Mouse (Mus musculus): ENCODE data around the gene Spata31d1d. TPM values are rescaled to one million over a fixed set of nuclear protein-coding genes. Genes with fewer than 3 reads are reported as not detected.

Gene Spata31d1d
- polyA plus RNA-seq, 2 experiments, result 0.02 to 0.03 TPM

- 62% methylated on average over 9 of the region's 9 CpGs for WGBS (ENCODE audit: insufficient replicate concordance)
- Histone ChIP-seq H3K4me1 (replicated peaks; ENCODE audit: control insufficient read depth in 2 of 2, insufficient read depth in 2 of 2, low read length in 1 of 2) (0 out of 4 replicates have a peak, but pooled peaks cover 0 to 2% of the 10 kb centered on the region in 2 experiments), H3K4me3 (ENCODE audit: insufficient read depth in 1 of 2, low read depth in 2 of 2, low read length in 2 of 2) (no peak overlapping the region), H3K36me3 (replicated peaks; ENCODE audit: control insufficient read depth, insufficient read depth, low read depth) (no peaks in the 10 kb centered on the region), H3K27me3 (ENCODE audit: control insufficient read depth, insufficient read depth, low read length) (no peaks in the 10 kb centered on the region; the same call in 1 of the 2 replicates), H3K9me3 (ENCODE audit: control insufficient read depth, low read length) (no peaks in the 10 kb centered on the region), H3K9ac (replicated peaks) (no peak overlapping the region), H3K27ac (no peak overlapping the region), H3K4me2 (ENCODE audit: low read depth) (no peak overlapping the region)
- no peak for DNase-seq (ENCODE audit: low read depth in 3 of 3, low spot score in 3 of 3)
- no peak for TF ChIP-seq EP300 (IDR thresholded peaks at IDR 0.05; ENCODE audit: low read depth)
- TF ChIP-seq CTCF (IDR thresholded peaks at IDR 0.05; ENCODE audit: low read depth), result no peak
- ATAC-seq (ENCODE audit: insufficient read depth), result no peak
Measured at GRCm38 (mm10) chr13:59689313-59689712, 42.2 kb downstream of the Spata31d1d start.

GRCm38 (mm10) chr13:59688338-59688770 lies 43.2 kb downstream of the Spata31d1d start:
- Histone ChIP-seq H3K36me3 (replicated peaks; ENCODE audit: control insufficient read depth, insufficient read depth, low read depth) (no peaks in the 10 kb centered on the region), H3K4me3 (ENCODE audit: insufficient read depth in 1 of 2, low read depth in 2 of 2, low read length in 2 of 2) (no peak overlapping the region), H3K4me1 (replicated peaks; ENCODE audit: control insufficient read depth in 2 of 2, insufficient read depth in 2 of 2, low read length in 1 of 2) (0 out of 4 replicates have a peak, but pooled peaks cover 0 to 2% of the 10 kb centered on the region in 2 experiments), H3K9me3 (ENCODE audit: control insufficient read depth, low read length) (no peaks in the 10 kb centered on the region), H3K27me3 (ENCODE audit: control insufficient read depth, insufficient read depth, low read length) (no peaks in the 10 kb centered on the region; the same call in 1 of the 2 replicates), H3K9ac (replicated peaks) (no peak overlapping the region), H3K4me2 (ENCODE audit: low read depth) (no peak overlapping the region), H3K27ac (no peak overlapping the region)
- TF ChIP-seq EP300 (IDR thresholded peaks at IDR 0.05; ENCODE audit: low read depth) (0 out of 2 replicates have a peak, but pooled peaks have one; percentile 25), CTCF (IDR thresholded peaks at IDR 0.05; ENCODE audit: low read depth) (no peak)
- WGBS (ENCODE audit: insufficient replicate concordance), result 56% methylated on average over 13 of the region's 13 CpGs
- DNase-seq (ENCODE audit: low read depth in 3 of 3, low spot score in 3 of 3) (no peak), ATAC-seq (ENCODE audit: insufficient read depth) (no peak)

GRCm38 (mm10) chr13:59685236-59685635 lies 46.3 kb downstream of the Spata31d1d start:
- H3K27ac ChIP-seq, result no peak overlapping the region
- H3K4me1 ChIP-seq (replicated peaks; ENCODE audit: control insufficient read depth in 2 of 2, insufficient read depth in 2 of 2, low read length in 1 of 2), result peaks cover 1 to 10% of the 10 kb centered on the region in 2 experiments
- no peaks in the 10 kb centered on the region for H3K9me3 ChIP-seq (ENCODE audit: control insufficient read depth, low read length)
- no peaks in the 10 kb centered on the region; the same call in 1 of the 2 replicates for H3K27me3 ChIP-seq (ENCODE audit: control insufficient read depth, insufficient read depth, low read length)
- no peaks in the 10 kb centered on the region for H3K36me3 ChIP-seq (replicated peaks; ENCODE audit: control insufficient read depth, insufficient read depth, low read depth)
- H3K4me3 ChIP-seq (ENCODE audit: insufficient read depth in 1 of 2, low read depth in 2 of 2, low read length in 2 of 2), result no peak overlapping the region
- H3K4me2 ChIP-seq (ENCODE audit: low read depth), result no peak overlapping the region
- TF ChIP-seq CTCF (IDR thresholded peaks at IDR 0.05; ENCODE audit: low read depth), result no peak
- no peak for TF ChIP-seq EP300 (IDR thresholded peaks at IDR 0.05; ENCODE audit: low read depth)
- no peak overlapping the region for H3K9ac ChIP-seq (replicated peaks)
- DNase-seq (ENCODE audit: low read depth in 3 of 3, low spot score in 3 of 3), result no peak
- no peak for ATAC-seq (ENCODE audit: insufficient read depth)
- 67% methylated on average over 3 of the region's 3 CpGs for WGBS (ENCODE audit: insufficient replicate concordance)

GRCm38 (mm10) chr13:59682629-59683028 lies 48.9 kb downstream of the Spata31d1d start:
- DNase-seq (ENCODE audit: low read depth in 3 of 3, low spot score in 3 of 3) (peak in 2 of 3 experiments; percentile 50 to 56), ATAC-seq (ENCODE audit: insufficient read depth) (peak; percentile 65)
- Histone ChIP-seq H3K4me3 (ENCODE audit: insufficient read depth in 1 of 2, low read depth in 2 of 2, low read length in 2 of 2) (no peak overlapping the region), H3K4me2 (ENCODE audit: low read depth) (no peak overlapping the region), H3K27me3 (ENCODE audit: control insufficient read depth, insufficient read depth, low read length) (no peaks in the 10 kb centered on the region), H3K27ac (no peak overlapping the region), H3K9ac (replicated peaks) (no peak overlapping the region), H3K36me3 (replicated peaks; ENCODE audit: control insufficient read depth, insufficient read depth, low read depth) (no peaks in the 10 kb centered on the region), H3K4me1 (replicated peaks; ENCODE audit: control insufficient read depth in 2 of 2, insufficient read depth in 2 of 2, low read length in 1 of 2) (peaks cover 8 to 24% of the 10 kb centered on the region in 2 experiments), H3K9me3 (ENCODE audit: control insufficient read depth, low read length) (no peaks in the 10 kb centered on the region)
- TF ChIP-seq EP300 (IDR thresholded peaks at IDR 0.05; ENCODE audit: low read depth) (no peak), CTCF (IDR thresholded peaks at IDR 0.05; ENCODE audit: low read depth) (no peak)
- WGBS (ENCODE audit: insufficient replicate concordance), result 9% methylated on average over 7 of the region's 7 CpGs

DNA sequence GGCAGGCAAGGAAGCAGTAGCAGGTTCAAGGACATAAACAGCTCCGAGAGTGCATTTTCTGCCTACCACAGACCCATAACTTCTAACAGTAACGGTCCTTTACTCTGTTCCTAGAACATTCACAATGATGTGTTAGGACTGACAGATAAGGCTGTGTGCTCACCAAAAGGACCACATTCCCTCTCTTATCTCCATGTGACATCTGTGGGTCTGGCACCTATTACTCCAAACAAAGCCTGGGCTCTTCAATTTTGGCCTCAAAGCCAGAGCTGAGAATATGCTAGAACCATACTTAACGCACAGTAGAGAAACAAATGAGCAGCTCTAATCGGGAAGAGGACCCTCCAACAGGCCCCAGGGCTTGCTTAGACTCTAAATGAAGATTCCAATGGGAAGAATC lies 51.6 kb downstream of the Spata31d1d start:
- no peak overlapping the region for H3K27ac ChIP-seq
- no peak overlapping the region for H3K4me2 ChIP-seq (ENCODE audit: low read depth)
- TF ChIP-seq CTCF (IDR thresholded peaks at IDR 0.05; ENCODE audit: low read depth) (no peak), EP300 (IDR thresholded peaks at IDR 0.05; ENCODE audit: low read depth) (peak; percentile 37)
- H3K36me3 ChIP-seq (replicated peaks; ENCODE audit: control insufficient read depth, insufficient read depth, low read depth), result no peaks in the 10 kb centered on the region
- peaks cover 11 to 30% of the 10 kb centered on the region in 2 experiments for H3K4me1 ChIP-seq (replicated peaks; ENCODE audit: control insufficient read depth in 2 of 2, insufficient read depth in 2 of 2, low read length in 1 of 2)
- DNase-seq (ENCODE audit: low read depth in 3 of 3, low spot score in 3 of 3) (no peak), ATAC-seq (ENCODE audit: insufficient read depth) (no peak)
- 20% methylated on average over 4 of the region's 4 CpGs for WGBS (ENCODE audit: insufficient replicate concordance)
- no peaks in the 10 kb centered on the region for H3K27me3 ChIP-seq (ENCODE audit: control insufficient read depth, insufficient read depth, low read length)
- no peaks in the 10 kb centered on the region for H3K9me3 ChIP-seq (ENCODE audit: control insufficient read depth, low read length)
- no peak overlapping the region for H3K9ac ChIP-seq (replicated peaks)
- no peak overlapping the region for H3K4me3 ChIP-seq (ENCODE audit: insufficient read depth in 1 of 2, low read depth in 2 of 2, low read length in 2 of 2)

Measured in liver, embryonic 14.5 days (tissue).